Mouse (Mus musculus) CH12.LX (cell line): ENCODE data around the gene Gramd1b. TPM values are rescaled to one million over a fixed set of nuclear protein-coding genes. Genes with fewer than 3 reads are reported as not detected.

Experiments
- DNase-seq: peaks from one replicate; pipeline ENCODE4 v3.0.0-alpha.2; 2013; ENCODE audit errors: extremely low read depth
- H3K27ac ChIP-seq: 2 replicates; pipeline ENCODE4 v1.5.1; 2012; ENCODE audit warnings: low read depth, mild to moderate bottlenecking, control low read depth, moderate library complexity; ENCODE audit not compliant: insufficient read depth
- H3K27me3 ChIP-seq: replicated peaks from 2 replicates; pipeline ENCODE3; 2012; ENCODE audit warnings: inconsistent platforms
- H3K36me3 ChIP-seq, 2 experiments: replicated peaks in 1 of 2; 2 replicates each; pipeline versions ENCODE3 to v1.6.1; 2012; ENCODE audit warnings: inconsistent platforms in 1 of 2, low read length in 1 of 2, mild to moderate bottlenecking in 1 of 2, mixed read lengths in 1 of 2, moderate library complexity in 1 of 2; ENCODE audit not compliant: control insufficient read depth in 1 of 2, insufficient read depth in 1 of 2
- H3K4me1 ChIP-seq, 2 experiments: 2 replicates each; pipeline ENCODE4 v1.6.1; 2012; ENCODE audit warnings: inconsistent platforms in 1 of 2, moderate library complexity in 1 of 2; ENCODE audit not compliant: insufficient read depth in 2 of 2, control insufficient read depth in 1 of 2
- H3K4me2 ChIP-seq: 2 replicates; pipeline ENCODE4 v1.6.1; 2012; ENCODE audit warnings: low read depth, mild to moderate bottlenecking, control low read depth; ENCODE audit not compliant: poor library complexity, insufficient read depth, severe bottlenecking
- H3K4me3 ChIP-seq, 3 experiments: fragments of 150-350 bp in 1 of 3; sonication (generic) in 1 of 3; replicated peaks in 1 of 3; 2 replicates each; pipeline versions ENCODE3 to v1.5.1; 2011 to 2012; ENCODE audit warnings: low read depth in 2 of 3, low read length in 2 of 3, mild to moderate bottlenecking in 2 of 3, moderate library complexity in 2 of 3, control low read depth in 1 of 3, improper control_type of control experiment in 1 of 3, inconsistent platforms in 1 of 3, mixed read lengths in 1 of 3; ENCODE audit not compliant: poor library complexity in 1 of 3
- H3K79me2 ChIP-seq: replicated peaks from 2 replicates; pipeline ENCODE4 v1.6.1; 2012; ENCODE audit warnings: mild to moderate bottlenecking, moderate library complexity; ENCODE audit not compliant: control insufficient read depth, poor library complexity, insufficient read depth, severe bottlenecking; ENCODE audit errors: extremely low read depth
- H3K9ac ChIP-seq: 2 replicates; pipeline ENCODE4 v1.6.1; 2012; ENCODE audit warnings: low read depth, mild to moderate bottlenecking, control low read depth, moderate library complexity; ENCODE audit not compliant: insufficient read depth
- H3K9me3 ChIP-seq: replicated peaks from 2 replicates; pipeline ENCODE3; 2012; ENCODE audit warnings: low read length, inconsistent platforms, mixed read lengths
- CHD1 ChIP-seq: IDR thresholded peaks from 2 replicates; pipeline ENCODE4 v1.6.1; 2012; ENCODE audit warnings: low read depth, low read length, improper control_type of control experiment, inconsistent platforms
- CTCF ChIP-seq, 2 experiments: IDR thresholded peaks in 1 of 2; conservative IDR thresholded peaks in 1 of 2; 2 replicates each; pipeline ENCODE4 v1.5.1; 2011 to 2012; ENCODE audit warnings: low read depth in 2 of 2, low read length in 2 of 2, improper control_type of control experiment in 1 of 2, inconsistent platforms in 1 of 2, mild to moderate bottlenecking in 1 of 2, moderate library complexity in 1 of 2
- E2F4 ChIP-seq: IDR thresholded peaks from 2 replicates; pipeline ENCODE4 v1.6.1; 2011; ENCODE audit warnings: low read depth, low read length, improper control_type of control experiment; ENCODE audit not compliant: insufficient replicate concordance
- ETS1 ChIP-seq: conservative IDR thresholded peaks from 2 replicates; pipeline ENCODE4 v1.6.1; 2012; ENCODE audit warnings: low read depth, mild to moderate bottlenecking, inconsistent platforms, low read length, improper control_type of control experiment, moderate library complexity
- GABPA ChIP-seq: IDR thresholded peaks from 2 replicates; pipeline ENCODE4 v1.6.1; 2012; ENCODE audit warnings: low read depth, low read length, improper control_type of control experiment, inconsistent platforms; ENCODE audit not compliant: insufficient replicate concordance
- HCFC1 ChIP-seq: IDR thresholded peaks from 2 replicates; pipeline ENCODE4 v1.6.1; 2012; ENCODE audit warnings: low read depth, mild to moderate bottlenecking, inconsistent platforms, low read length, improper control_type of control experiment
- IRF4 ChIP-seq: IDR thresholded peaks from 2 replicates; pipeline ENCODE4 v1.6.1; 2014; ENCODE audit warnings: low read depth, mild to moderate bottlenecking, inconsistent platforms, low read length, improper control_type of control experiment
- JUN ChIP-seq: IDR thresholded peaks from 2 replicates; pipeline ENCODE4 v1.6.1; 2011; ENCODE audit warnings: low read depth, mild to moderate bottlenecking, low read length, improper control_type of control experiment, moderate library complexity; ENCODE audit not compliant: insufficient read depth
- JUND ChIP-seq: conservative IDR thresholded peaks from 2 replicates; pipeline ENCODE4 v1.6.1; 2011; ENCODE audit warnings: low read depth, low read length, improper control_type of control experiment
- KAT2A ChIP-seq: IDR thresholded peaks from 2 replicates; pipeline ENCODE4 v1.6.1; 2012; ENCODE audit warnings: low read length, improper control_type of control experiment, inconsistent platforms; ENCODE audit not compliant: insufficient replicate concordance
- MAX ChIP-seq: IDR thresholded peaks from 2 replicates; pipeline ENCODE4 v1.6.1; 2011; ENCODE audit warnings: low read length, improper control_type of control experiment
- MAZ ChIP-seq: IDR thresholded peaks from 2 replicates; pipeline ENCODE4 v1.6.1; 2012; ENCODE audit warnings: low read depth, mild to moderate bottlenecking, inconsistent platforms, low read length, improper control_type of control experiment, moderate library complexity
- MEF2A ChIP-seq: IDR thresholded peaks from 2 replicates; pipeline ENCODE4 v1.6.1; 2014; ENCODE audit warnings: low read depth, mild to moderate bottlenecking, inconsistent platforms, low read length, improper control_type of control experiment, borderline replicate concordance
- MXI1 ChIP-seq: IDR thresholded peaks from 2 replicates; pipeline ENCODE4 v1.6.1; 2011; ENCODE audit warnings: mild to moderate bottlenecking, low read depth, low read length, improper control_type of control experiment
- NRF1 ChIP-seq: IDR thresholded peaks from 2 replicates; pipeline ENCODE4 v1.6.1; 2014; ENCODE audit warnings: low read depth, mild to moderate bottlenecking, inconsistent platforms, low read length, improper control_type of control experiment, moderate library complexity
- PAX5 ChIP-seq: IDR thresholded peaks from 2 replicates; pipeline ENCODE4 v1.6.1; 2012; ENCODE audit warnings: low read length, inconsistent platforms, mixed read lengths
- POLR2A ChIP-seq: IDR thresholded peaks from 2 replicates; pipeline ENCODE4 v1.6.1; 2011; ENCODE audit warnings: low read depth, mild to moderate bottlenecking, improper control_type of control experiment, low read length
- RCOR1 ChIP-seq: conservative IDR thresholded peaks from 2 replicates; pipeline ENCODE4 v1.6.1; 2012; ENCODE audit warnings: low read depth, mild to moderate bottlenecking, inconsistent platforms, low read length, improper control_type of control experiment
- SIN3A ChIP-seq: IDR thresholded peaks from 2 replicates; pipeline ENCODE4 v1.6.1; 2012; ENCODE audit warnings: low read length, improper control_type of control experiment, inconsistent platforms
- SMC3 ChIP-seq: IDR thresholded peaks from 2 replicates; pipeline ENCODE4 v1.6.1; 2011; ENCODE audit warnings: low read depth, low read length, improper control_type of control experiment
- TCF12 ChIP-seq: IDR thresholded peaks from 2 replicates; pipeline ENCODE4 v1.6.1; 2014; ENCODE audit warnings: low read depth, mild to moderate bottlenecking, inconsistent platforms, low read length, improper control_type of control experiment
- UBTF ChIP-seq: IDR thresholded peaks from 2 replicates; pipeline ENCODE4 v1.6.1; 2012; ENCODE audit warnings: low read depth, mild to moderate bottlenecking, inconsistent platforms, low read length, improper control_type of control experiment, moderate library complexity
- USF1 ChIP-seq: IDR thresholded peaks from 2 replicates; pipeline ENCODE4 v1.6.1; 2014; ENCODE audit warnings: low read depth, mild to moderate bottlenecking, inconsistent platforms, low read length, improper control_type of control experiment
- USF2 ChIP-seq: conservative IDR thresholded peaks from 2 replicates; pipeline ENCODE4 v1.6.1; 2011; ENCODE audit warnings: low read depth, low read length, improper control_type of control experiment
- ZC3H11A ChIP-seq: IDR thresholded peaks from 2 replicates; pipeline ENCODE4 v1.6.1; 2012; ENCODE audit warnings: low read depth, mild to moderate bottlenecking, inconsistent platforms, low read length, improper control_type of control experiment
- dilution Hi-C: fragments of 300-500 bp; cut with MboI; formaldehyde crosslinking; loops from 2 replicates; pipeline ENCODE4 v1.14.3; 2020; ENCODE audit warnings: low sequenced_read_pairs; ENCODE audit not compliant: extremely low pct_unique_long_range_greater_than_20kb, extremely low pct_ligation_motif_present
- in situ Hi-C: fragments of 300-500 bp; cut with MboI; formaldehyde crosslinking; loops from 3 replicates; pipeline ENCODE4 v1.14.3; 2019; ENCODE audit warnings: low sequenced_read_pairs, low pct_ligation_motif_present, low pct_unique_long_range_greater_than_20kb, mixed read lengths
- polyA plus RNA-seq: library from polyadenylated mRNA; unstranded; fragments of >175 nt; gene quantifications from 2 replicates; pipeline ENCODE4 v1.2.1, GENCODE M21; 2012; ENCODE audit warnings: low read depth; ENCODE audit not compliant: insufficient read length
- total RNA-seq, 2 experiments: library from RNA; depleted of rRNA; stranded (reverse); fragments of 300-350 nt in 1 of 2; fragments of >200 nt in 1 of 2; gene quantifications; 2 replicates each; pipeline ENCODE4 v1.2.3; 2012 to 2014

Gramd1b gene
- total and polyA plus RNA-seq, 3 experiments, result 13.3 to 40.8 (median 16.7) TPM

DNA sequence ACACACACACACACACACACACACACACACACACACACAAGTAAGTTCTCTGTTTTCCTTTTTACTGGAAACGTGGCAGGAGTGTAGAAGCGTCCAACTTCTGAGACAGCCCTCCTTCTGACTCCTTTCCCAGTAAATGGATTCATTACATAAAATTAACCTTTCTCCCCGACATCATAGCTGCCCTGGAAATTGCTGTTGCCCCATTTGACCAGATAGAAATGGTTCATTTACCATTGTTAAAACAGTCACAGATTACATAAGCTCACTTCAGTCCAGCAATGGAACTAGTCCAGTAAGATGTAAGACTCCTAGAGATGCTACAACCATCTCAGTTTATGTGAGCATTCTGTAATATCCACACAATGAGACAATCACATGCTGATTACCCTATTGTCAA, 122.8 kb downstream of the Gramd1b start:
- Histone ChIP-seq H3K4me2 (no peak overlapping the region), H3K4me1 (peaks cover 0 to 8% of the 10 kb centered on the region in 2 experiments; a peak in 1 of 4 replicates), H3K36me3 (peaks cover 2 to 86% of the 10 kb centered on the region in 2 experiments), H3K9me3 (no peaks in the 10 kb centered on the region), H3K27ac (no peak overlapping the region), H3K27me3 (no peaks in the 10 kb centered on the region), H3K9ac (no peak overlapping the region), H3K4me3 (no peak overlapping the region), H3K79me2 (no peaks in the 10 kb centered on the region; the same call in 1 of the 2 replicates)
- in situ Hi-C loops, result loop anchor here (25.0 kb wide), 1 partner anchor 354 kb away; no protein-coding TSS in a partner anchor
- dilution Hi-C loops, result no loop called here
- DNase-seq, result no peak
- TF ChIP-seq MAX (no peak), IRF4 (no peak), ZC3H11A (no peak), MXI1 (no peak), SMC3 (no peak), ETS1 (no peak), CTCF (conservative IDR thresholded peaks at IDR 0.05 in 1 of 2, IDR thresholded peaks at IDR 0.05 in 1 of 2; ENCODE audit: low read depth in 2 of 2, low read length in 2 of 2) (no peak), USF2 (no peak), KAT2A (no peak), UBTF (no peak), RCOR1 (no peak), E2F4 (no peak), MEF2A (no peak), HCFC1 (no peak), JUN (no peak)

DNA sequence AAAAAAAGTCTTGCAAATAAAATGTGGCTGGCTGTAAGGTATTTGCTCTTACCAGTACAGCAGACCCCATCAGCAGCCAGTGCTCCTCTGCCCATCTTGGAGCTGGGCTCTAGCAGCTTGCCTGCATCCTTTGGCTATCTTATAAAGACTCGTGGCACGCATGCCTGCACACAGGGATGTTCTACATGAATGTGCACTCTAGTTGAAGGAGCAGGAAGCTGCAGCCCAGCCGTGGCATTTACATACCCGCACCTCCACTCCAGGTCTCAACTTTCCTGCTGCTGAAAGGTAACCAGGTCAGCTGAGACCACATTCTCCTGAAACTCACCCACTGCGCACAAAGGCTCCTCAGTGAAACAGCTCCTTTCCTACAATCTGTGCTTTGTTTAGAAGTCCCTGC, 123.3 kb downstream of the Gramd1b start:
- in situ Hi-C loops, result loop anchor here (25.0 kb wide), 1 partner anchor 354 kb away; no protein-coding TSS in a partner anchor
- no peak overlapping the region for H3K4me3 ChIP-seq
- no peak for DNase-seq
- peaks cover 2 to 83% of the 10 kb centered on the region in 2 experiments for H3K36me3 ChIP-seq
- H3K9ac ChIP-seq, result no peak overlapping the region
- no peaks in the 10 kb centered on the region for H3K27me3 ChIP-seq
- H3K79me2 ChIP-seq, result no peaks in the 10 kb centered on the region; the same call in 1 of the 2 replicates
- dilution Hi-C loops, result no loop called here
- no peaks in the 10 kb centered on the region for H3K9me3 ChIP-seq
- no peak for TF ChIP-seq IRF4
- TF ChIP-seq CTCF (conservative IDR thresholded peaks at IDR 0.05 in 1 of 2, IDR thresholded peaks at IDR 0.05 in 1 of 2; ENCODE audit: low read depth in 2 of 2, low read length in 2 of 2), result no peak
- no peak for TF ChIP-seq ZC3H11A
- no peak for TF ChIP-seq E2F4
- TF ChIP-seq MAZ, result no peak
- TF ChIP-seq JUN, result no peak
- TF ChIP-seq NRF1, result no peak
- no peak for TF ChIP-seq TCF12
- no peak for TF ChIP-seq CHD1
- no peak for TF ChIP-seq SIN3A
- TF ChIP-seq PAX5, result no peak
- TF ChIP-seq USF1, result no peak
- TF ChIP-seq RCOR1, result no peak
- TF ChIP-seq POLR2A, result no peak
- no peak for TF ChIP-seq HCFC1
- no peak for TF ChIP-seq MEF2A
- no peak for TF ChIP-seq USF2
- no peak for TF ChIP-seq GABPA
- no peak for TF ChIP-seq JUND
- H3K27ac ChIP-seq, result no peak overlapping the region
- H3K4me2 ChIP-seq, result no peak overlapping the region
- H3K4me1 ChIP-seq, result peaks cover 0 to 3% of the 10 kb centered on the region in 2 experiments; a peak in 1 of 4 replicates
